Mouse (Mus musculus) ES-Bruce4 (cell line): ENCODE results near the gene Rpl7a. TPM values are rescaled to one million over a fixed set of nuclear protein-coding genes. Genes with fewer than 3 reads are reported as not detected.

ENCODE experiments used
- H3K27ac ChIP-seq: 2 replicates; pipeline ENCODE4 v1.5.1; 2012; ENCODE audit warnings: low read length, inconsistent platforms; ENCODE audit not compliant: insufficient read depth
- H3K27me3 ChIP-seq: 2 replicates; pipeline ENCODE4 v1.6.1; 2012; ENCODE audit warnings: mild to moderate bottlenecking, low read length, inconsistent platforms; ENCODE audit not compliant: control insufficient read depth, poor library complexity, insufficient read depth, severe bottlenecking
- H3K36me3 ChIP-seq: 2 replicates; pipeline ENCODE4 v1.6.1; 2012; ENCODE audit warnings: inconsistent platforms, mild to moderate bottlenecking, low read length, moderate library complexity; ENCODE audit not compliant: control insufficient read depth, poor library complexity, insufficient read depth, severe bottlenecking
- H3K4me1 ChIP-seq: one replicate; pipeline ENCODE4 v1.8.1; 2011; ENCODE audit warnings: low read length; ENCODE audit not compliant: control insufficient read depth, insufficient read depth
- H3K4me3 ChIP-seq: 2 replicates; pipeline ENCODE4 v1.5.1; 2011; ENCODE audit warnings: low read depth, mild to moderate bottlenecking, low read length
- H3K9ac ChIP-seq: 2 replicates; pipeline ENCODE4 v1.6.1; 2012; ENCODE audit warnings: low read depth, mild to moderate bottlenecking, inconsistent platforms; ENCODE audit not compliant: poor library complexity, severe bottlenecking
- H3K9me3 ChIP-seq: replicated peaks from 2 replicates; pipeline ENCODE4 v1.6.1; 2012; ENCODE audit warnings: mild to moderate bottlenecking, low read length, inconsistent platforms; ENCODE audit not compliant: control insufficient read depth, poor library complexity, insufficient read depth, severe bottlenecking
- CTCF ChIP-seq: IDR thresholded peaks from one replicate; pipeline ENCODE4 v1.8.1; 2011; ENCODE audit warnings: low read depth, low read length
- EP300 ChIP-seq: IDR thresholded peaks from 2 replicates; pipeline ENCODE4 v1.6.1; 2011; ENCODE audit warnings: low read depth, low read length; ENCODE audit not compliant: insufficient read depth
- POLR2A ChIP-seq: IDR thresholded peaks from one replicate; pipeline ENCODE4 v1.8.1; 2011; ENCODE audit warnings: low read length; ENCODE audit not compliant: insufficient read depth
- polyA plus RNA-seq: library from polyadenylated mRNA; stranded (reverse); fragments of >200 nt; gene quantifications from 2 replicates; pipeline ENCODE4 v1.2.4, GENCODE M21; 2011; ENCODE audit warnings: low read depth; ENCODE audit not compliant: missing spikeins, insufficient read depth, insufficient read length

The Rpl7a gene
- polyA plus RNA-seq, 1 experiment: 722 TPM

DNA sequence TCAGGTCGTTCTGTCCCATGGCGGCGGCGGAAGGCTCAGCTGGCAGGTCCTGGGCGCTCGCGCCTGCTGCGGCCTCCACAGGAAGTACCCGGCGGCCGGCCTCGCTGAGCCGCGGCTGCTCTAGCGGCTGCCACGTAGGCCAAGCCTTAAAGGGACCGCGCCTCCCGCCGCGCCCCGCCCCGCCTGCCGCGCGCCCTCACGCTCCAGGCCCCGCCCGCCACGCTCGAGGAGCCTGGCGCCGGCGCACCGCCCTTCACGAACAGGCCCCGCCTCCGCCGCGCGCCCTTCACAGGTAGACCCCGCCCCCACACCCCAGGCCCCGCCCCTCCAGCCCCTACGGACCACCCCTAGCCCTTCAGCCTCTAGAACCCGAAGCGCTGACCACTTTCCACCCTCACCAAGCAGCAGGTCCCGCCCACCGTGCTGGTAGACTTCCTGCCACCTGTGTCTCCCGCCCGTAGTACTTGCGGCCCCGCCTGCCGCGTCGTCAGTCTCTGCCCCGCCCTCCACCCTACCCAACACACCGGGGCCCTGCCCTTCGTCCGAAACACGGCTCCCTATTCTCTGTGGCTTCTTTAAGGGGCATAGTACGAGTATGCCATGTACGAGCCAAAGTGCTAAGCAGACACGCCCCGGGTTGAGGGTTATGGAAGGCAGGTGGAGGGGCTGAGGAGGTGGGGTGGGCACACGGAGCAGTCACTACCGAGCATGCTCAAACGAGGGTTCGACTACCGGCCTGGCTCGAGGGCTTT is 22.9 kb downstream of the Rpl7a start, which contains the start of the genes Surf4 and Stkld1:
Gene Surf4 (minus strand): TSS at position 625 of the 752 bp plus-strand sequence.
Gene Stkld1 (plus strand): TSS at position 744 of the 752 bp plus-strand sequence.
- Histone ChIP-seq H3K4me1 (no peaks in the 10 kb centered on the region), H3K27ac (0 out of 2 replicates have a peak within 1 kb of the TSS, but pooled peaks have one; percentile 8), H3K4me3 (peak within 1 kb of the TSS; percentile 88), H3K27me3 (no peaks in the 10 kb centered on the region), H3K9me3 (no peaks in the 10 kb centered on the region), H3K9ac (peak within 1 kb of the TSS; percentile 90), H3K36me3 (no peaks in the 10 kb centered on the region)
- TF ChIP-seq CTCF (no peak), EP300 (no peak), POLR2A (peak; percentile 67)

DNA sequence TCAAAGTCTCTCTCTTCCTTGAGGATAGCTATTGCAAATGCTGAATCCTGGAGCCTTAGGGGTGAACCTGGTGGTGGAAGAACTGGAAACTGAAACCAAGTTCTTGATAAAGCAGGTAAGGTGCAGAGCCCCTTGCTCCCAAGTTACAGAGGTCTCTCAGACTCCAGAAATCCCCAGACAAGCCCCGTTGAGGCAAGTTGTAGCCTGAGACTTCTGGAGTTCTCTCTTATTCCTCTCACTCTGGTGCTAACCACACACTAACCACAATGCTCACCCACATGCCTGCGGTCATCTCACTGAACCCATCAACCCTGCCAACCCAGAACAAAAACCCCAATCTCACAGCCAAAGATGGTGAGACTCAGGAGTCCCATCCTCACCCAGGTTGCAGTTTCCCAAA is 24.7 kb downstream of the Rpl7a start:
- no peaks in the 10 kb centered on the region for H3K4me1 ChIP-seq
- H3K9ac ChIP-seq: no peak overlapping the region
- TF ChIP-seq POLR2A (no peak), CTCF (no peak), EP300 (no peak)
- H3K27me3 ChIP-seq: no peaks in the 10 kb centered on the region
- no peaks in the 10 kb centered on the region for H3K9me3 ChIP-seq
- H3K36me3 ChIP-seq: no peaks in the 10 kb centered on the region
- H3K4me3 ChIP-seq: no peak overlapping the region
- no peak overlapping the region for H3K27ac ChIP-seq

DNA sequence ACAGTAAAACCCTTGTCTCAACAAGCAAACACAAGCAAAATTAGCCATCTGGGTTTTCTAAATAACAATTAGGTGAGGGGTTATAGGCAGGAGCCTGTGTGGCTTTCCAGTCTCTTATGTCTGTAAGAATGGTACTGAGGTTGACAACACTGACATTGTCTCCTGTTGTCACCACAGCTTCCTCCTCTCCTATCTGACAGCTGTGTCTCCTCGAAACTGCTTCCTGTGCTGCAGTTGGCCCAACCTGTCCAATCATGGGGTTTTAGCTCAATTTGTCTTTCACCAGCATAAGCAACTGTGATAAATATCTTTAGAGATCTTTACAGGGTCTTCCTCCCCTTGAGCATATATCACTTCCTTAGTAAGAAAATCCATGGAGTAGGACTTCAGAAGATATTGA is 25.9 kb downstream of the Rpl7a start:
- Histone ChIP-seq H3K27ac (no peak overlapping the region), H3K9me3 (no peaks in the 10 kb centered on the region), H3K9ac (no peak overlapping the region), H3K4me3 (no peak overlapping the region), H3K4me1 (no peaks in the 10 kb centered on the region), H3K36me3 (no peaks in the 10 kb centered on the region), H3K27me3 (no peaks in the 10 kb centered on the region)
- TF ChIP-seq EP300 (no peak), CTCF (no peak), POLR2A (no peak)

DNA sequence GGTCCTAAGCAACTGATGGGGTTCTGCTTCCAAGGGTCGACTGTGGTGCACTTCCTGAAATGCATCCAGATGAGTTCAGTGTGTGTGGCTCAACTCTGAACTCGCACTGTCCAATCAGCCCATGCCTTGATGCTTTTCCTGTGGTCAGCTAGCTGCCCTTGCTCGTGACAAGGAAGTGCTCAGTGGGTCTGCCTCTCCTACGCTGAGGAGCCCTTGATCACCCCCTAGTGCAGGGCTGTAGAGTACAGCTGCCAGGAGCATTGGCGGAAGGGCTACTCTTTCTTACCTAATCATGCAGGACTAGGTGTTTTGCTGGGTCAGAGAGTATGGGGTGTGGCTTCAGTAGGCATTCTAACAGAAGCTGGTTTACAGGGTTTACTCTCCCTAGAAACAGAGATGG is 31.0 kb downstream of the Rpl7a start:
- no peaks in the 10 kb centered on the region for H3K27me3 ChIP-seq
- no peak overlapping the region for H3K4me3 ChIP-seq
- no peak overlapping the region for H3K27ac ChIP-seq
- TF ChIP-seq EP300: no peak
- no peak for TF ChIP-seq CTCF
- no peak for TF ChIP-seq POLR2A
- H3K4me1 ChIP-seq: no peaks in the 10 kb centered on the region
- no peaks in the 10 kb centered on the region for H3K36me3 ChIP-seq
- no peak overlapping the region for H3K9ac ChIP-seq
- H3K9me3 ChIP-seq: no peaks in the 10 kb centered on the region

DNA sequence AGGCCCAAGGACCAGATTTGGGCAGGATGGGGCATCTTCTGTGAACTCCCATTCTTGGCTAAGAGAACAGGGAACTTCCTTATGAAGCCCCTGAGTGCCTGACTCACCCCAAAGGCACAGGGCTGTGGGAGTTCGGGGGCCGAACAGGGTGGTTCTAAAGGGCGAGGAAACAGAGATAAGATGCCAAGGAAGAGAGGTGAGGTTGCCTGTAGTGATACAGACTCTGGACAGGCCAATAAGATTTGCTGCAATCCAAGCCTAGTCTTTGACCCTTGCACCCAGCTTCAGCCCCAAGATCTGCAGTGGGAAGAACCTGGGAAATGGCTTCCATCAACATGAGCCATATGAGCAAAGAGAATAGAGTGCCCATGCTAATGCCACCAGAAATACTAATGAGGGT is 32.7 kb downstream of the Rpl7a start:
- H3K9me3 ChIP-seq: no peaks in the 10 kb centered on the region
- H3K36me3 ChIP-seq: no peaks in the 10 kb centered on the region
- no peak overlapping the region for H3K9ac ChIP-seq
- H3K27me3 ChIP-seq: no peaks in the 10 kb centered on the region
- H3K4me3 ChIP-seq: no peak overlapping the region
- TF ChIP-seq CTCF: no peak
- no peak for TF ChIP-seq EP300
- TF ChIP-seq POLR2A: no peak
- no peak overlapping the region for H3K27ac ChIP-seq
- H3K4me1 ChIP-seq: no peaks in the 10 kb centered on the region

DNA sequence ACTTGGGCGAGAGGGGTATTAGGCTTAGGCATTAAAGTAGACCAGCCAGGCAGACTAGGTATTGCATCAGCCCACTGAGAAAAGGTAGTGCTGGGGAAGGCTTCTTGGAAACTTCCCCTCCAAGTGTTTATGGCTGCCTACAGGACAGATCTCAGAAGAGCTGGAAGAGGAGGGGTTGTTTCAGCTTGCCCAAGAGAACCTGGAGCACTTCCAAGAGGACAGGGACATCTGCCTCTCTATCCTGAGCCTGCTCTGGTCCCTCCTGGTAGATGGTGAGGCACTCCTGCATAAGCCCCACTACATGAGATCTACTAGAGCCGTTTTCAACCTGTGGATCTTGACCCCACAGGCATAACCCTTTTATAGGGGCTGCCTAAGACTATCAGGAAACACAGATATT is 39.8 kb downstream of the Rpl7a start:
- no peaks in the 10 kb centered on the region for H3K9me3 ChIP-seq

More for the DNA sequence above, 39.8 kb downstream of the Rpl7a start:
- H3K9ac ChIP-seq: no peak overlapping the region
- H3K4me3 ChIP-seq: no peak overlapping the region
- H3K27ac ChIP-seq: no peak overlapping the region
- TF ChIP-seq EP300 (no peak), CTCF (no peak), POLR2A (no peak)
- no peaks in the 10 kb centered on the region for H3K4me1 ChIP-seq
- peaks cover 8% of the 10 kb centered on the region for H3K36me3 ChIP-seq
- H3K27me3 ChIP-seq: no peaks in the 10 kb centered on the region
